Mouse (Mus musculus): Measurements from ENCODE around the gene Gm10638.
A peak's percentile ranks its signal among the peaks of the same experiment; 100 is the strongest.

The Gm10638 gene

GRCm38 (mm10) chr8:86745221-86745934 lies at the start of gene Gm10638, which contains the start of gene Siah1a:
Gm10638 (plus strand) TSS chr8:86745699.
Siah1a (minus strand) TSS chr8:86745934.
- peak; percentile 42 to 55 for DNase-seq (ENCODE audit: low spot score in 2 of 2)

- no peak for DNase-seq (ENCODE audit: low spot score in 2 of 2)
Measured at GRCm38 (mm10) chr8:86695703-86696102, 49.8 kb upstream of the Gm10638 start.

- DNase-seq (ENCODE audit: low spot score in 2 of 2): no peak
Measured at GRCm38 (mm10) chr8:86698811-86699421, 46.6 kb upstream of the Gm10638 start.

GRCm38 (mm10) chr8:86699471-86699870 lies 46.0 kb upstream of the Gm10638 start:
- DNase-seq (ENCODE audit: low spot score in 2 of 2): no peak

- DNase-seq (ENCODE audit: low spot score in 2 of 2): no peak
Measured at GRCm38 (mm10) chr8:86702453-86702852, 43.0 kb upstream of the Gm10638 start.

GRCm38 (mm10) chr8:86705317-86705716 lies 40.2 kb upstream of the Gm10638 start:
- DNase-seq (ENCODE audit: low spot score in 2 of 2): no peak

- no peak for DNase-seq (ENCODE audit: low spot score in 2 of 2)
Measured at GRCm38 (mm10) chr8:86706756-86707155, 38.7 kb upstream of the Gm10638 start.

GRCm38 (mm10) chr8:86707873-86708272 lies 37.6 kb upstream of the Gm10638 start:
- no peak for DNase-seq (ENCODE audit: low spot score in 2 of 2)

- no peak for DNase-seq (ENCODE audit: low spot score in 2 of 2)
Measured at GRCm38 (mm10) chr8:86712594-86712993, 32.9 kb upstream of the Gm10638 start.

- DNase-seq (ENCODE audit: low spot score in 2 of 2): peak in 1 of 2 experiments; percentile 49
Measured at GRCm38 (mm10) chr8:86713407-86714188, 31.9 kb upstream of the Gm10638 start.

- DNase-seq (ENCODE audit: low spot score in 2 of 2): no peak
Measured at GRCm38 (mm10) chr8:86718332-86718994, 27.0 kb upstream of the Gm10638 start.

- DNase-seq (ENCODE audit: low spot score in 2 of 2): no peak
Measured at GRCm38 (mm10) chr8:86719368-86719767, 26.1 kb upstream of the Gm10638 start.

- DNase-seq (ENCODE audit: low spot score in 2 of 2): no peak
Measured at GRCm38 (mm10) chr8:86720756-86721459, 24.6 kb upstream of the Gm10638 start.

- DNase-seq (ENCODE audit: low spot score in 2 of 2): no peak
Measured at GRCm38 (mm10) chr8:86721490-86721889, 24.0 kb upstream of the Gm10638 start.

- no peak for DNase-seq (ENCODE audit: low spot score in 2 of 2)
Measured at GRCm38 (mm10) chr8:86726959-86727358, 18.5 kb upstream of the Gm10638 start.

GRCm38 (mm10) chr8:86728224-86728950 lies 17.1 kb upstream of the Gm10638 start:
- no peak for DNase-seq (ENCODE audit: low spot score in 2 of 2)

GRCm38 (mm10) chr8:86730303-86730702 lies 15.2 kb upstream of the Gm10638 start:
- DNase-seq (ENCODE audit: low spot score in 2 of 2): no peak

- DNase-seq (ENCODE audit: low spot score in 2 of 2): no peak
Measured at GRCm38 (mm10) chr8:86730860-86731259, 14.6 kb upstream of the Gm10638 start.

- DNase-seq (ENCODE audit: low spot score in 2 of 2): no peak
Measured at GRCm38 (mm10) chr8:86734171-86734570, 11.3 kb upstream of the Gm10638 start.

- DNase-seq (ENCODE audit: low spot score in 2 of 2): no peak
Measured at GRCm38 (mm10) chr8:86734954-86735353, 10.5 kb upstream of the Gm10638 start.
